Mouse (Mus musculus) forebrain, embryonic 15.5 days (tissue): Measurements from ENCODE around the gene Tmem221. TPM values are rescaled to one million over a fixed set of nuclear protein-coding genes. Genes with fewer than 3 reads are reported as not detected.

Source experiments
- ATAC-seq: fragments of 200-750 bp; cut with Nextera tagmentation; replicated peaks from 2 replicates; pipeline ENCODE4 v1.8.0; 2017; ENCODE audit warnings: mild to moderate bottlenecking, moderate TSS enrichment, moderate library complexity
- H3K27ac ChIP-seq: fragments of 300-500 bp; sonication (generic); replicated peaks from 2 replicates; pipeline ENCODE4 v1.5.1; 2015; ENCODE audit warnings: mild to moderate bottlenecking, inconsistent platforms
- H3K27me3 ChIP-seq: fragments of 300-500 bp; sonication (generic); 2 replicates; pipeline ENCODE4 v1.6.1; 2015; ENCODE audit warnings: inconsistent platforms
- H3K36me3 ChIP-seq: fragments of 300-500 bp; sonication (generic); 2 replicates; pipeline ENCODE4 v1.6.1; 2015; ENCODE audit warnings: mild to moderate bottlenecking, inconsistent platforms
- H3K4me1 ChIP-seq: fragments of 300-500 bp; sonication (generic); 2 replicates; pipeline ENCODE4 v1.6.1; 2015; ENCODE audit warnings: inconsistent platforms
- H3K4me2 ChIP-seq: fragments of 300-500 bp; sonication (generic); replicated peaks from 2 replicates; pipeline ENCODE4 v1.6.1; 2015; ENCODE audit warnings: mild to moderate bottlenecking, inconsistent platforms
- H3K4me3 ChIP-seq: fragments of 300-500 bp; sonication (generic); 2 replicates; pipeline ENCODE4 v1.5.1; 2015; ENCODE audit warnings: mild to moderate bottlenecking, inconsistent platforms
- H3K9ac ChIP-seq: fragments of 300-500 bp; sonication (generic); replicated peaks from 2 replicates; pipeline ENCODE4 v1.6.1; 2015; ENCODE audit warnings: mild to moderate bottlenecking, inconsistent platforms
- H3K9me3 ChIP-seq: fragments of 300-500 bp; sonication (generic); 2 replicates; pipeline ENCODE4 v1.6.1; 2016; ENCODE audit warnings: inconsistent platforms
- WGBS: fragments of 180-500 bp; shearing (Covaris S2); methylation state at CpG from one replicate; pipeline ENCODE4 v1.1.7; 2015; ENCODE audit warnings: mixed read lengths; 5-methylcytosine and 5-hydroxymethylcytosine counted together
- polyA plus RNA-seq: library from polyadenylated mRNA; unstranded; fragments of >200 nt; fragmentation: Nextera tagmentation; extraction: Ambion mirVana; gene quantifications from 2 replicates; pipeline ENCODE4 v1.2.1, GENCODE M21; 2015

Tmem221 gene
- polyA plus RNA-seq, 1 experiment from 2014 or later: 0.20 TPM

- 65% methylated on average over 7 of the region's 7 CpGs for WGBS
- Histone ChIP-seq H3K9ac (no peak overlapping the region), H3K27ac (no peak overlapping the region; the same call in 1 of the 2 replicates)
These were observed 15.8 kb upstream of the Tmem221 start for GRCm38 (mm10) chr8:71574426-71574825.

GRCm38 (mm10) chr8:71572847-71573633 is 14.4 kb upstream of the Tmem221 start:
- H3K9ac ChIP-seq: peak overlapping the region; percentile 17
- H3K36me3 ChIP-seq: no peaks in the 10 kb centered on the region
- peaks cover 46% of the 10 kb centered on the region for H3K4me1 ChIP-seq
- peak overlapping the region; percentile 15 for H3K4me3 ChIP-seq
- H3K9me3 ChIP-seq: no peaks in the 10 kb centered on the region
- no peak for ATAC-seq
- H3K4me2 ChIP-seq: peak overlapping the region; percentile 49
- no peaks in the 10 kb centered on the region for H3K27me3 ChIP-seq
- 38% methylated on average over 9 of the region's 9 CpGs for WGBS
- H3K27ac ChIP-seq: peak overlapping the region; percentile 70

More at GRCm38 (mm10) chr8:71574426-71574825, 15.8 kb upstream of the Tmem221 start:
- ATAC-seq: no peak
- Histone ChIP-seq H3K4me3 (no peak overlapping the region), H3K9me3 (no peaks in the 10 kb centered on the region), H3K4me2 (no peak overlapping the region), H3K36me3 (no peaks in the 10 kb centered on the region), H3K4me1 (peaks cover 34% of the 10 kb centered on the region), H3K27me3 (no peaks in the 10 kb centered on the region)

GRCm38 (mm10) chr8:71572077-71572476 is 13.4 kb upstream of the Tmem221 start:
- Histone ChIP-seq H3K9me3 (no peaks in the 10 kb centered on the region), H3K9ac (no peak overlapping the region), H3K27ac (peak overlapping the region; percentile 70), H3K4me2 (peak overlapping the region; percentile 49), H3K27me3 (no peaks in the 10 kb centered on the region), H3K4me1 (peaks cover 46% of the 10 kb centered on the region), H3K4me3 (peak overlapping the region; percentile 61), H3K36me3 (no peaks in the 10 kb centered on the region)
- 79% methylated on average over 2 of the region's 2 CpGs for WGBS
- no peak for ATAC-seq

- peak; percentile 92 for ATAC-seq
These were observed 11.8 kb upstream of the Tmem221 start for GRCm38 (mm10) chr8:71570291-71570954.

GRCm38 (mm10) chr8:71569366-71570290 is 11.0 kb upstream of the Tmem221 start:
- Histone ChIP-seq H3K9ac (peak overlapping the region; percentile 67), H3K27ac (peak overlapping the region; percentile 86), H3K4me3 (peak overlapping the region; percentile 61), H3K36me3 (no peaks in the 10 kb centered on the region), H3K27me3 (no peaks in the 10 kb centered on the region), H3K9me3 (no peaks in the 10 kb centered on the region), H3K4me2 (peak overlapping the region; percentile 49), H3K4me1 (peaks cover 45% of the 10 kb centered on the region)
- ATAC-seq: peak; percentile 81
- WGBS: under 1% methylated on average over 51 of the region's 51 CpGs

More at GRCm38 (mm10) chr8:71570291-71570954, 11.8 kb upstream of the Tmem221 start:
- H3K4me2 ChIP-seq: peak overlapping the region; percentile 49
- H3K9me3 ChIP-seq: no peaks in the 10 kb centered on the region
- under 1% methylated on average over 41 of the region's 41 CpGs for WGBS
- H3K27ac ChIP-seq: peak overlapping the region; percentile 86
- peaks cover 46% of the 10 kb centered on the region for H3K4me1 ChIP-seq
- peak overlapping the region; percentile 67 for H3K9ac ChIP-seq
- peak overlapping the region; percentile 61 for H3K4me3 ChIP-seq
- H3K36me3 ChIP-seq: no peaks in the 10 kb centered on the region
- no peaks in the 10 kb centered on the region for H3K27me3 ChIP-seq

- 14% methylated on average over 6 of the region's 6 CpGs for WGBS
- Histone ChIP-seq H3K36me3 (no peaks in the 10 kb centered on the region), H3K4me1 (peaks cover 38% of the 10 kb centered on the region), H3K9me3 (no peaks in the 10 kb centered on the region), H3K4me2 (peak overlapping the region; percentile 49), H3K27ac (peak overlapping the region; percentile 86), H3K4me3 (peak overlapping the region; percentile 61), H3K9ac (peak overlapping the region; percentile 67), H3K27me3 (no peaks in the 10 kb centered on the region)
- no peak for ATAC-seq
These were observed 10.3 kb upstream of the Tmem221 start for GRCm38 (mm10) chr8:71568941-71569340.

GRCm38 (mm10) chr8:71568387-71568937 is 9.8 kb upstream of the Tmem221 start, which contains the start of gene Slc27a1:
TSS of gene Slc27a1 (plus strand) at chr8:71568882.
- no peaks in the 10 kb centered on the region for H3K9me3 ChIP-seq
- 10% methylated on average over 13 of the region's 13 CpGs for WGBS
- peak within 1 kb of the TSS; percentile 86 for H3K27ac ChIP-seq
- peak within 1 kb of the TSS; percentile 49 for H3K4me2 ChIP-seq
- H3K4me1 ChIP-seq: peaks cover 38% of the 10 kb centered on the region
- H3K36me3 ChIP-seq: no peaks in the 10 kb centered on the region
- no peak for ATAC-seq
- no peaks in the 10 kb centered on the region for H3K27me3 ChIP-seq
- peak within 1 kb of the TSS; percentile 67 for H3K9ac ChIP-seq
- peak within 1 kb of the TSS; percentile 61 for H3K4me3 ChIP-seq

- H3K9ac ChIP-seq: no peak overlapping the region
- no peak for ATAC-seq
- no peak overlapping the region for H3K4me2 ChIP-seq
- H3K9me3 ChIP-seq: no peaks in the 10 kb centered on the region
- H3K4me1 ChIP-seq: peaks cover 34% of the 10 kb centered on the region
- 77% methylated on average over 7 of the region's 7 CpGs for WGBS
- H3K36me3 ChIP-seq: no peaks in the 10 kb centered on the region
- H3K4me3 ChIP-seq: no peak overlapping the region
- H3K27me3 ChIP-seq: peaks cover 7% of the 10 kb centered on the region
- no peak overlapping the region for H3K27ac ChIP-seq
These were observed 8.9 kb upstream of the Tmem221 start for GRCm38 (mm10) chr8:71567587-71567986.

- H3K4me2 ChIP-seq: no peak within 1 kb of the TSS
- peaks cover 26% of the 10 kb centered on the region for H3K4me1 ChIP-seq
- H3K9ac ChIP-seq: no peak within 1 kb of the TSS
- ATAC-seq: no peak
- H3K27ac ChIP-seq: no peak within 1 kb of the TSS
- H3K9me3 ChIP-seq: no peaks in the 10 kb centered on the region
- no peaks in the 10 kb centered on the region for H3K36me3 ChIP-seq
- H3K27me3 ChIP-seq: peaks cover 18% of the 10 kb centered on the region
- WGBS: 58% methylated on average over 3 of the region's 3 CpGs
- H3K4me3 ChIP-seq: no peak within 1 kb of the TSS
These were observed 7.8 kb upstream of the Tmem221 start, which contains the start of gene Nxnl1 for GRCm38 (mm10) chr8:71566501-71566900. TSS of gene Nxnl1 (minus strand) at chr8:71566601.

GRCm38 (mm10) chr8:71563992-71564391 is 5.3 kb upstream of the Tmem221 start:
- ATAC-seq: no peak
- Histone ChIP-seq H3K9ac (no peak overlapping the region), H3K27me3 (peaks cover 41% of the 10 kb centered on the region), H3K36me3 (no peaks in the 10 kb centered on the region), H3K4me3 (no peak overlapping the region), H3K4me2 (no peak overlapping the region), H3K27ac (no peak overlapping the region), H3K9me3 (no peaks in the 10 kb centered on the region), H3K4me1 (peaks cover 18% of the 10 kb centered on the region)
- 88% methylated on average over 4 of the region's 4 CpGs for WGBS

GRCm38 (mm10) chr8:71562751-71563150 is 4.1 kb upstream of the Tmem221 start:
- Histone ChIP-seq H3K27ac (no peak overlapping the region), H3K4me3 (peak overlapping the region; percentile 24), H3K27me3 (peaks cover 53% of the 10 kb centered on the region), H3K9me3 (no peaks in the 10 kb centered on the region), H3K4me1 (peaks cover 19% of the 10 kb centered on the region), H3K36me3 (no peaks in the 10 kb centered on the region), H3K4me2 (peak overlapping the region; percentile 43), H3K9ac (0 out of 2 replicates have a peak overlapping the region, but pooled peaks have one; percentile 20)
- peak; percentile 42 for ATAC-seq
- under 1% methylated on average over 33 of the region's 33 CpGs for WGBS
